Mouse (Mus musculus): Measurements from ENCODE around the gene Mettl1.
A peak's percentile ranks its signal among the peaks of the same experiment; 100 is the strongest.
"Not testable (repeated sequence)": the region's sequence is repeated elsewhere in the genome, so short reads cannot be mapped to it uniquely, and the experiment has no call there.

Gene Mettl1

DNA sequence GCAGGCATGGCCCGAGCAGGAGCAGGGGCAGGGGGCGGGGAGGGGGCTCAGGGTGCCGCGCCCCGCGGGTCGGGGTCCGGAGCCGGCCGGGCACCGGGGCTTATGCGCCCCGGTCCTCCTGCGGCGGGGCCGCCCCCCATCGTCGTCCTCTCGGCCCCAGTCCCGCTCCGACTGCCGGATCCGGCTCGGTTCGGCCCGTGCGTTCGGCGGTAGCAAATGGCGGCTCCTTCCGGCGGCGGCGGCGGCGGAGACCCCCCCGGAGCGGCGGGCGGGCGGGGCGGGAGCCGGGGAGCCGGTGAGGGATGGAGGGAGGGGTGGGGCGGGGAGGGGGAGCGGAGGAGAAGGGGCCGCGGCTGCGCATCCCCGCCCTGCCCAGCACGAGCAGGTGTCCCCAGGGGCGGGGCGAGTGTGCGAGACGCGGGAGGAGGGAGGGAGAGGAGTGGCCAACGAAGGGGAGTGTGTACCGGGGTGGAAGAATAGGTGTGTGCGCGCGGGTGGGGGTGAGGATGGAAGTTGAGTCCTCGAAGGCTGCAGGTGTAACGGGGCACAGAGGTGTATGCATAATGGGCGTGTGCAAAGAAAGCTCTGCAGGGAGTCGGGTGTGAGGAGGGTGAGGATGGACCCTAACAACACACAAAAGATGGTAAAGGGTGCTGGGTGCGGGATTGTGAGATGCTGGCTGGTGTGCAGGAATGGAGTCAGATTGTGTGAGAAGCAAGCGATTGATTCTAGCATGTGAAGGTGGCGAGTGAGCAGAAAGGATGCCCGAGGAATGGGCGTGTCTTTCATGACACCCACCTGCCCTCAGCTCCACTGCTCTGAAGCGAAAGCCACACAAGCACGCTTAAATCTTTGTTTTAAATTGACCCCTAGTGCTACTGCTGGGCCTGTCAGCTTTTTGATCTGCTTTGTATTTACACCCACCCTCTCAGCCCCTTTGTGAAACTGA, 19.0 kb downstream of the Mettl1 start, which contains the start of gene March9:
TSS of gene March9 (minus strand) at position 217 of the 949 bp plus-strand sequence.
- H3K9me3 ChIP-seq (ENCODE audit: low read length): no peaks in the 10 kb centered on the region
- peaks cover 13% of the 10 kb centered on the region for H3K27me3 ChIP-seq (ENCODE audit: insufficient read depth, low read length)
- peaks cover 73% of the 10 kb centered on the region for H3K4me1 ChIP-seq (replicated peaks; ENCODE audit: low read depth, low read length)
- no peak for TF ChIP-seq POU5F1 (IDR thresholded peaks at IDR 0.05; ENCODE audit: borderline replicate concordance, low read length)
- H3K4me3 ChIP-seq (replicated peaks; ENCODE audit: low read length): peak within 1 kb of the TSS; percentile 85
- peaks cover 39% of the 10 kb centered on the region for H3K36me3 ChIP-seq (ENCODE audit: insufficient read depth, low read length)

GRCm38 (mm10) chr10:127061085-127061484, 19.9 kb downstream of the Mettl1 start:
- Histone ChIP-seq H3K27me3 (ENCODE audit: insufficient read depth, low read length) (peaks cover 13% of the 10 kb centered on the region), H3K4me1 (replicated peaks; ENCODE audit: low read depth, low read length) (peaks cover 74% of the 10 kb centered on the region), H3K36me3 (ENCODE audit: insufficient read depth, low read length) (peaks cover 39% of the 10 kb centered on the region), H3K9me3 (ENCODE audit: low read length) (no peaks in the 10 kb centered on the region), H3K4me3 (replicated peaks; ENCODE audit: low read length) (peak overlapping the region; percentile 85)
- no peak for TF ChIP-seq NANOG (IDR thresholded peaks at IDR 0.05; ENCODE audit: borderline replicate concordance, low read length)
- TF ChIP-seq POU5F1 (IDR thresholded peaks at IDR 0.05; ENCODE audit: borderline replicate concordance, low read length): no peak
- TF ChIP-seq CTCF (conservative IDR thresholded peaks at IDR 0.05; ENCODE audit: low read length): no peak

- Histone ChIP-seq H3K36me3 (ENCODE audit: insufficient read depth, low read length) (peaks cover 39% of the 10 kb centered on the region), H3K4me3 (replicated peaks; ENCODE audit: low read length) (no peak overlapping the region), H3K27me3 (ENCODE audit: insufficient read depth, low read length) (peaks cover 13% of the 10 kb centered on the region), H3K4me1 (replicated peaks; ENCODE audit: low read depth, low read length) (peaks cover 74% of the 10 kb centered on the region), H3K9me3 (ENCODE audit: low read length) (no peaks in the 10 kb centered on the region)
- no peak for TF ChIP-seq NANOG (IDR thresholded peaks at IDR 0.05; ENCODE audit: borderline replicate concordance, low read length)
- no peak for TF ChIP-seq CTCF (conservative IDR thresholded peaks at IDR 0.05; ENCODE audit: low read length)
Observed at GRCm38 (mm10) chr10:127061513-127061912, 20.3 kb downstream of the Mettl1 start.

DNA sequence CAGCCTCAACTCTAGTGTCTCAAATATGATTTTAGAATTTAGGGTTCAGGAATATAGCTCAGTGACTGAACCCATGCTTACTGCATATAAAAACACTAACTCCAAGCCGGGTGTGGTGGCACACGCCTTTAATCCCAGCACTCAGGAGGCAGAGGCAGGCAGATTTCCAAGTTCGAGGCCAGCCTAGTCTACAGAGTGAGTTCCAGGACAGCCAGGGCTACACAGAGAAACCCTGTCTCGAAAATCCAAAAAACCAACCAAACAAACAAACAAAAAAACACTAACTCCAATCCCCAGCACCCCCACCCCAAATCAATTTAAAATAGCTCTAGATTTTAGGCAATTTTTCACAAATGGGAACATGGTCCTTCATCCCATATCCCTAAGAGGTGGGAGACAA, 20.9 kb downstream of the Mettl1 start:
- H3K9me3 ChIP-seq (ENCODE audit: low read length); H3K4me3 ChIP-seq (replicated peaks; ENCODE audit: low read length): not testable (repeated sequence)
- Histone ChIP-seq H3K27me3 (ENCODE audit: insufficient read depth, low read length) (peaks cover 13% of the 10 kb centered on the region), H3K4me1 (replicated peaks; ENCODE audit: low read depth, low read length) (peaks cover 74% of the 10 kb centered on the region), H3K36me3 (ENCODE audit: insufficient read depth, low read length) (peaks cover 41% of the 10 kb centered on the region)

GRCm38 (mm10) chr10:127062503-127062902, 21.3 kb downstream of the Mettl1 start:
- TF ChIP-seq CTCF (conservative IDR thresholded peaks at IDR 0.05; ENCODE audit: low read length) (no peak), POU5F1 (IDR thresholded peaks at IDR 0.05; ENCODE audit: borderline replicate concordance, low read length) (no peak), NANOG (IDR thresholded peaks at IDR 0.05; ENCODE audit: borderline replicate concordance, low read length) (no peak)
- H3K4me1 ChIP-seq (replicated peaks; ENCODE audit: low read depth, low read length): peaks cover 74% of the 10 kb centered on the region
- H3K27me3 ChIP-seq (ENCODE audit: insufficient read depth, low read length): peaks cover 9% of the 10 kb centered on the region
- peaks cover 41% of the 10 kb centered on the region for H3K36me3 ChIP-seq (ENCODE audit: insufficient read depth, low read length)
- 0 out of 2 replicates have a peak overlapping the region, but pooled peaks have one; percentile 27 for H3K4me3 ChIP-seq (replicated peaks; ENCODE audit: low read length)
- H3K9me3 ChIP-seq (ENCODE audit: low read length): no peaks in the 10 kb centered on the region

DNA sequence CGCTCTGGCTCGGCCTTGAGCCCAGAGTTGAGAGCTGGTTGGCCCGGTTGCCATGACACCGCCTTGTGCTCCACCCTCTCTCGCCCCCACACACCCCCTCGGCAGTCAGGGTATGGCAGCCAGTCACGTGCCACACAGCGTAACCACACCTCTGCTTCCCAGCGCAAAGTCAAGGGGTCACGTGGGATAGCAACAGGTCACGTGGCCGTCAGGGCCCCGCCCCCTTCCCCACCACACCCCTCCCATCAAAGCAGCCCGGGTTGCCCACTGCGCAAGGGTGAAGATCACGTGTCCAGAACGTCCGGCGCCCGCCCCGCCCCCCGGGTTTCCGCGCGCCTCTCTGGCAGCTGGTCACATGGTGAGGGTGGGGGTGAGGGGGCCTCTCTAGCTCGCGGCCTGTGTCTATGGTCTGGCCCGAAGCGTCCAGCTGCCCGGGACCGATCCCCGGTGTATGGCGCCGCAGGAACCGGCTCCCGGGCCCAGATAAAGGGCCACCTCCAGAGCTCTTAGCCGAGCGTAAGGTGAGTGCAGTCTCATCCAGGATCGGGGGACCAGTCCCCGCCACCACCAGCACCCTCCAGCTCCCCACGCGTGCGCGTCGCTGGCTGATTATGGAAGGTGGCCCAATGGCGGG, 22.1 kb downstream of the Mettl1 start, which contains the start of gene Cdk4:
TSS of gene Cdk4 (plus strand) at position 296 of the 634 bp plus-strand sequence.
- H3K4me3 ChIP-seq (replicated peaks; ENCODE audit: low read length): peak within 1 kb of the TSS; percentile 98
- TF ChIP-seq POU5F1 (IDR thresholded peaks at IDR 0.05; ENCODE audit: borderline replicate concordance, low read length) (no peak), NANOG (IDR thresholded peaks at IDR 0.05; ENCODE audit: borderline replicate concordance, low read length) (no peak), CTCF (conservative IDR thresholded peaks at IDR 0.05; ENCODE audit: low read length) (no peak)

GRCm38 (mm10) chr10:127063913-127064870, 23.0 kb downstream of the Mettl1 start:
- Histone ChIP-seq H3K27me3 (ENCODE audit: insufficient read depth, low read length) (no peaks in the 10 kb centered on the region), H3K4me1 (replicated peaks; ENCODE audit: low read depth, low read length) (peaks cover 75% of the 10 kb centered on the region), H3K36me3 (ENCODE audit: insufficient read depth, low read length) (peaks cover 52% of the 10 kb centered on the region), H3K4me3 (replicated peaks; ENCODE audit: low read length) (peak overlapping the region; percentile 98), H3K9me3 (ENCODE audit: low read length) (no peaks in the 10 kb centered on the region)
- no peak for TF ChIP-seq NANOG (IDR thresholded peaks at IDR 0.05; ENCODE audit: borderline replicate concordance, low read length)
- TF ChIP-seq POU5F1 (IDR thresholded peaks at IDR 0.05; ENCODE audit: borderline replicate concordance, low read length): no peak
- no peak for TF ChIP-seq CTCF (conservative IDR thresholded peaks at IDR 0.05; ENCODE audit: low read length)

More for the DNA sequence above, 22.1 kb downstream of the Mettl1 start, which contains the start of gene Cdk4:
- Histone ChIP-seq H3K36me3 (ENCODE audit: insufficient read depth, low read length) (peaks cover 43% of the 10 kb centered on the region), H3K4me1 (replicated peaks; ENCODE audit: low read depth, low read length) (peaks cover 74% of the 10 kb centered on the region), H3K9me3 (ENCODE audit: low read length) (no peaks in the 10 kb centered on the region), H3K27me3 (ENCODE audit: insufficient read depth, low read length) (peaks cover 6% of the 10 kb centered on the region)

- Histone ChIP-seq H3K4me1 (replicated peaks; ENCODE audit: low read depth, low read length) (peaks cover 80% of the 10 kb centered on the region), H3K27me3 (ENCODE audit: insufficient read depth, low read length) (no peaks in the 10 kb centered on the region), H3K4me3 (replicated peaks; ENCODE audit: low read length) (peak overlapping the region; percentile 98), H3K36me3 (ENCODE audit: insufficient read depth, low read length) (peaks cover 53% of the 10 kb centered on the region), H3K9me3 (ENCODE audit: low read length) (no peaks in the 10 kb centered on the region)
- TF ChIP-seq CTCF (conservative IDR thresholded peaks at IDR 0.05; ENCODE audit: low read length): no peak
- TF ChIP-seq POU5F1 (IDR thresholded peaks at IDR 0.05; ENCODE audit: borderline replicate concordance, low read length): no peak
- no peak for TF ChIP-seq NANOG (IDR thresholded peaks at IDR 0.05; ENCODE audit: borderline replicate concordance, low read length)
Observed at GRCm38 (mm10) chr10:127065981-127066380, 24.8 kb downstream of the Mettl1 start.

All from E14TG2a.4 (cell line).